Mouse (Mus musculus) kidney, embryonic 15.5 days (tissue): ENCODE results near the gene Flt4. TPM values are rescaled to one million over a fixed set of nuclear protein-coding genes. Genes with fewer than 3 reads are reported as not detected.
A peak's percentile ranks its signal among the peaks of the same experiment; 100 is the strongest.

Experiments used
- ATAC-seq: fragments of 200-750 bp; cut with Nextera tagmentation; replicated peaks from 2 replicates; pipeline ENCODE4 v1.8.0; 2017; ENCODE audit warnings: moderate TSS enrichment; ENCODE audit not compliant: low FRiP score
- H3K27ac ChIP-seq: fragments of 300-500 bp; sonication (generic); 2 replicates; pipeline ENCODE4 v1.5.1; 2015; ENCODE audit warnings: mild to moderate bottlenecking, inconsistent platforms
- H3K27me3 ChIP-seq: fragments of 300-500 bp; sonication (generic); 2 replicates; pipeline ENCODE4 v1.6.1; 2015; ENCODE audit warnings: inconsistent platforms
- H3K36me3 ChIP-seq: fragments of 300-500 bp; sonication (generic); 2 replicates; pipeline ENCODE4 v1.6.1; 2015; ENCODE audit warnings: inconsistent platforms
- H3K4me1 ChIP-seq: fragments of 300-500 bp; sonication (generic); 2 replicates; pipeline ENCODE4 v1.6.1; 2015; ENCODE audit warnings: inconsistent platforms
- H3K4me2 ChIP-seq: fragments of 300-500 bp; sonication (generic); 2 replicates; pipeline ENCODE4 v1.6.1; 2015; ENCODE audit warnings: moderate library complexity, mild to moderate bottlenecking, inconsistent platforms
- H3K4me3 ChIP-seq: fragments of 300-500 bp; sonication (generic); replicated peaks from 2 replicates; pipeline ENCODE4 v1.5.1; 2015; ENCODE audit warnings: mild to moderate bottlenecking, inconsistent platforms
- H3K9ac ChIP-seq: fragments of 300-500 bp; sonication (generic); 2 replicates; pipeline ENCODE4 v1.6.1; 2015; ENCODE audit warnings: mild to moderate bottlenecking, inconsistent platforms
- H3K9me3 ChIP-seq: fragments of 300-500 bp; sonication (generic); replicated peaks from 2 replicates; pipeline ENCODE4 v1.6.1; 2016; ENCODE audit warnings: inconsistent platforms
- WGBS: fragments of 180-500 bp; shearing (Covaris S2); methylation state at CpG from one replicate; pipeline ENCODE4 v1.1.7; 2015; ENCODE audit warnings: mixed read lengths; 5-methylcytosine and 5-hydroxymethylcytosine counted together
- polyA plus RNA-seq: library from polyadenylated mRNA; unstranded; fragments of >200 nt; fragmentation: Nextera tagmentation; extraction: Ambion mirVana; gene quantifications from 2 replicates; pipeline ENCODE4 v1.2.1, GENCODE M21; 2015

Gene Flt4
- polyA plus RNA-seq, 1 experiment from 2014 or later, result 10.1 TPM

- no peaks in the 10 kb centered on the region for H3K4me1 ChIP-seq
- no peak overlapping the region for H3K9ac ChIP-seq
- no peaks in the 10 kb centered on the region for H3K9me3 ChIP-seq
- H3K27ac ChIP-seq, result no peak overlapping the region
- peaks cover 14% of the 10 kb centered on the region for H3K36me3 ChIP-seq
- 0 out of 2 replicates have a peak, but pooled peaks have one; percentile 34 for ATAC-seq
- no peaks in the 10 kb centered on the region for H3K27me3 ChIP-seq
- H3K4me3 ChIP-seq, result no peak overlapping the region
- WGBS, result 77% methylated on average over 12 of the region's 12 CpGs
- H3K4me2 ChIP-seq, result no peak overlapping the region
These were observed 55.4 kb downstream of the Flt4 start for GRCm38 (mm10) chr11:49664262-49665140.

- Histone ChIP-seq H3K27ac (no peak overlapping the region), H3K4me3 (no peak overlapping the region), H3K4me1 (no peaks in the 10 kb centered on the region), H3K9me3 (no peaks in the 10 kb centered on the region), H3K9ac (no peak overlapping the region), H3K27me3 (no peaks in the 10 kb centered on the region), H3K4me2 (no peak overlapping the region), H3K36me3 (peaks cover 21% of the 10 kb centered on the region)
- no peak for ATAC-seq
- WGBS, result 79% methylated on average over 4 of the region's 4 CpGs
These were observed 56.4 kb downstream of the Flt4 start for GRCm38 (mm10) chr11:49665462-49665861.

GRCm38 (mm10) chr11:49673433-49673832, 64.4 kb downstream of the Flt4 start:
- no peaks in the 10 kb centered on the region for H3K9me3 ChIP-seq
- WGBS, result 80% methylated on average over 3 of the region's 3 CpGs

GRCm38 (mm10) chr11:49684237-49684973, 75.3 kb downstream of the Flt4 start:
- ATAC-seq, result no peak
- Histone ChIP-seq H3K36me3 (peaks cover 90% of the 10 kb centered on the region), H3K9ac (no peak overlapping the region), H3K4me1 (no peaks in the 10 kb centered on the region), H3K4me3 (no peak overlapping the region), H3K27ac (no peak overlapping the region), H3K4me2 (no peak overlapping the region), H3K27me3 (no peaks in the 10 kb centered on the region), H3K9me3 (no peaks in the 10 kb centered on the region)
- 91% methylated on average over 12 of the region's 12 CpGs for WGBS

More at GRCm38 (mm10) chr11:49673433-49673832, 64.4 kb downstream of the Flt4 start:
- Histone ChIP-seq H3K4me3 (no peak overlapping the region), H3K4me1 (no peaks in the 10 kb centered on the region), H3K4me2 (no peak overlapping the region), H3K9ac (no peak overlapping the region), H3K36me3 (peaks cover 77% of the 10 kb centered on the region), H3K27me3 (no peaks in the 10 kb centered on the region), H3K27ac (no peak overlapping the region)
- no peak for ATAC-seq

- Histone ChIP-seq H3K27ac (no peak overlapping the region), H3K27me3 (no peaks in the 10 kb centered on the region), H3K9ac (no peak overlapping the region), H3K4me3 (no peak overlapping the region), H3K4me2 (no peak overlapping the region), H3K4me1 (no peaks in the 10 kb centered on the region), H3K36me3 (peaks cover 80% of the 10 kb centered on the region), H3K9me3 (no peaks in the 10 kb centered on the region)
- no peak for ATAC-seq
- WGBS, result 94% methylated on average over 3 of the region's 3 CpGs
These were observed 86.0 kb downstream of the Flt4 start for GRCm38 (mm10) chr11:49695013-49695412.

- H3K4me1 ChIP-seq, result no peaks in the 10 kb centered on the region
- no peak for ATAC-seq
- no peaks in the 10 kb centered on the region for H3K9me3 ChIP-seq
- no peak overlapping the region for H3K4me2 ChIP-seq
- H3K27ac ChIP-seq, result no peak overlapping the region
- no peaks in the 10 kb centered on the region for H3K27me3 ChIP-seq
- no peak overlapping the region for H3K9ac ChIP-seq
- WGBS, result 88% methylated on average over 2 of the region's 2 CpGs
- H3K4me3 ChIP-seq, result no peak overlapping the region
- peaks cover 75% of the 10 kb centered on the region for H3K36me3 ChIP-seq
These were observed 86.6 kb downstream of the Flt4 start for GRCm38 (mm10) chr11:49695695-49696094.

- no peak overlapping the region for H3K4me3 ChIP-seq
- H3K27me3 ChIP-seq, result no peaks in the 10 kb centered on the region
- no peak overlapping the region for H3K4me2 ChIP-seq
- 93% methylated on average over 2 of the region's 2 CpGs for WGBS
- H3K4me1 ChIP-seq, result no peaks in the 10 kb centered on the region
- no peak overlapping the region for H3K9ac ChIP-seq
- H3K9me3 ChIP-seq, result no peaks in the 10 kb centered on the region
- H3K36me3 ChIP-seq, result peaks cover 75% of the 10 kb centered on the region
- no peak for ATAC-seq
- H3K27ac ChIP-seq, result no peak overlapping the region
These were observed 87.4 kb downstream of the Flt4 start for GRCm38 (mm10) chr11:49696472-49696871.

- H3K4me3 ChIP-seq, result no peak overlapping the region
- H3K9ac ChIP-seq, result no peak overlapping the region
- 96% methylated on average over 5 of the region's 5 CpGs for WGBS
- no peaks in the 10 kb centered on the region for H3K9me3 ChIP-seq
- H3K4me1 ChIP-seq, result no peaks in the 10 kb centered on the region
- H3K27ac ChIP-seq, result no peak overlapping the region
- no peak for ATAC-seq
- H3K36me3 ChIP-seq, result peaks cover 74% of the 10 kb centered on the region
- no peaks in the 10 kb centered on the region for H3K27me3 ChIP-seq
- no peak overlapping the region for H3K4me2 ChIP-seq
These were observed 88.7 kb downstream of the Flt4 start for GRCm38 (mm10) chr11:49697779-49698178.

GRCm38 (mm10) chr11:49699079-49699478, 90.0 kb downstream of the Flt4 start:
- no peak overlapping the region for H3K4me2 ChIP-seq
- no peaks in the 10 kb centered on the region for H3K9me3 ChIP-seq
- WGBS, result 90% methylated on average over 1 of the region's 1 CpGs
- H3K27me3 ChIP-seq, result no peaks in the 10 kb centered on the region
- peaks cover 72% of the 10 kb centered on the region for H3K36me3 ChIP-seq
- no peak for ATAC-seq
- H3K4me3 ChIP-seq, result no peak overlapping the region
- no peak overlapping the region for H3K9ac ChIP-seq
- no peak overlapping the region for H3K27ac ChIP-seq
- no peaks in the 10 kb centered on the region for H3K4me1 ChIP-seq

GRCm38 (mm10) chr11:49702014-49702413, 93.0 kb downstream of the Flt4 start:
- H3K4me1 ChIP-seq, result no peaks in the 10 kb centered on the region
- H3K36me3 ChIP-seq, result peaks cover 83% of the 10 kb centered on the region
- H3K27me3 ChIP-seq, result no peaks in the 10 kb centered on the region
- H3K4me3 ChIP-seq, result no peak overlapping the region
- H3K27ac ChIP-seq, result no peak overlapping the region
- ATAC-seq, result no peak
- no peaks in the 10 kb centered on the region for H3K9me3 ChIP-seq
- no peak overlapping the region for H3K9ac ChIP-seq
- H3K4me2 ChIP-seq, result no peak overlapping the region
- 96% methylated on average over 8 of the region's 8 CpGs for WGBS
